In genomic region chr11:51764816-51765215, GRCm38 (mm10) we compare ENCODE assay signal across 8 mouse cellular contexts. TPM values are rescaled to one million over a fixed set of nuclear protein-coding genes. Genes with fewer than 3 reads are reported as not detected.
DNase-seq lines count a peak whose midpoint lies in the region; ATAC-seq and TF ChIP-seq lines count a peak whose summit lies in the region.

No protein-coding gene starts in this region.

- no peak for ATAC-seq in megakaryocyte, adult 5-6 weeks (ENCODE audit: poor library complexity, severe bottlenecking)
- no peak for ATAC-seq in liver, embryonic 14.5 days (ENCODE audit: insufficient read depth)
- ATAC-seq in stomach, postnatal 0 days (ENCODE audit: low FRiP score, low TSS enrichment), result no peak
- ATAC-seq in frontal cortex, adult (ENCODE audit: low TSS enrichment), result no peak

- peaks cover 3% of the 10 kb centered on the region for H3K27me3 ChIP-seq in megakaryocyte, embryonic 14.5 days (replicated peaks)
- no peaks in the 10 kb centered on the region for H3K27me3 ChIP-seq in liver, embryonic 14.5 days (ENCODE audit: control insufficient read depth, insufficient read depth, low read length)
- H3K27me3 ChIP-seq in stomach, postnatal 0 days (ENCODE audit: control insufficient read depth, insufficient read depth, low read length), result no peaks in the 10 kb centered on the region

- no peak for TF ChIP-seq EP300 in liver, embryonic 14.5 days (IDR thresholded peaks at IDR 0.05; ENCODE audit: low read depth)
- TF ChIP-seq EP300 in stomach, postnatal 0 days (optimal IDR thresholded peaks at IDR 0.05), result no peak

- peaks cover 5% of the 10 kb centered on the region for H3K36me3 ChIP-seq in megakaryocyte, embryonic 14.5 days (replicated peaks; ENCODE audit: low read length)
- no peaks in the 10 kb centered on the region for H3K36me3 ChIP-seq in liver, embryonic 14.5 days (replicated peaks; ENCODE audit: control insufficient read depth, insufficient read depth, low read depth)
- no peaks in the 10 kb centered on the region for H3K36me3 ChIP-seq in stomach, postnatal 0 days (ENCODE audit: control insufficient read depth, insufficient read depth, low read length)

- H3K9me3 ChIP-seq in megakaryocyte, embryonic 14.5 days, result no peaks in the 10 kb centered on the region
- H3K9me3 ChIP-seq in liver, embryonic 14.5 days (ENCODE audit: control insufficient read depth, low read length), result no peaks in the 10 kb centered on the region
- H3K9me3 ChIP-seq in stomach, postnatal 0 days (ENCODE audit: control insufficient read depth, low read length), result no peaks in the 10 kb centered on the region

- peak overlapping the region; percentile 74 for H3K4me2 ChIP-seq in liver, embryonic 14.5 days (ENCODE audit: low read depth)
- peak overlapping the region; percentile 86 for H3K4me2 ChIP-seq in stomach, postnatal 0 days (replicated peaks; ENCODE audit: low read depth)

- H3K9ac ChIP-seq in liver, embryonic 14.5 days (replicated peaks), result no peak overlapping the region; the same call in 1 of the 2 replicates
- H3K9ac ChIP-seq in stomach, postnatal 0 days (ENCODE audit: low read length), result no peak overlapping the region; the same call in 1 of the 2 replicates

- 68% methylated on average over 4 of the region's 4 CpGs for WGBS in liver, embryonic 14.5 days (ENCODE audit: insufficient replicate concordance)
- 63% methylated on average over 4 of the region's 4 CpGs for WGBS in stomach, postnatal 0 days

- DNase-seq in adrenal gland, adult 2 months, result peak; percentile 38
- DNase-seq in adrenal gland, postnatal 25 days, result no peak
- no peak for DNase-seq in liver, embryonic 14.5 days (ENCODE audit: low read depth in 3 of 3, low spot score in 3 of 3)
- DNase-seq in stomach, postnatal 0 days (ENCODE audit: low spot score), result no peak
- no peak for DNase-seq in urinary bladder, postnatal 25 days (ENCODE audit: low spot score)

- TF ChIP-seq CTCF in liver, embryonic 14.5 days (IDR thresholded peaks at IDR 0.05; ENCODE audit: low read depth), result no peak
- TF ChIP-seq CTCF in stomach, postnatal 0 days (IDR thresholded peaks at IDR 0.05; ENCODE audit: low read depth), result no peak

- no peak overlapping the region for H3K27ac ChIP-seq in liver, embryonic 14.5 days
- H3K27ac ChIP-seq in stomach, postnatal 0 days (replicated peaks), result no peak overlapping the region

- peak overlapping the region; percentile 30 for H3K4me3 ChIP-seq in megakaryocyte, embryonic 14.5 days (replicated peaks)
- H3K4me3 ChIP-seq in liver, embryonic 14.5 days (ENCODE audit: insufficient read depth in 1 of 2, low read depth in 2 of 2, low read length in 2 of 2), result peak overlapping the region in 1 of 2 experiments; percentile 94; a peak in 2 of 4 replicates
- peak overlapping the region; percentile 94; the same call in 1 of the 2 replicates for H3K4me3 ChIP-seq in stomach, postnatal 0 days (ENCODE audit: low read depth, low read length)

- peaks cover 57% of the 10 kb centered on the region for H3K4me1 ChIP-seq in megakaryocyte, embryonic 14.5 days
- peaks cover 7 to 18% of the 10 kb centered on the region in 2 experiments for H3K4me1 ChIP-seq in liver, embryonic 14.5 days (replicated peaks; ENCODE audit: control insufficient read depth in 2 of 2, insufficient read depth in 2 of 2, low read length in 1 of 2)
- peaks cover 4% of the 10 kb centered on the region for H3K4me1 ChIP-seq in stomach, postnatal 0 days (replicated peaks; ENCODE audit: control insufficient read depth, insufficient read depth)

RNA-seq across cellular contexts. Expression of gene Sar1b, which starts 1.3 kb away (rescaled TPM):
- 100 to 1,000 TPM in 1 of 2 experiments, 10 to 100 TPM in 1; 97.8 to 121 TPM for total RNA-seq in adrenal gland, adult 2 months (2021)
- 5.7 and 6.6 TPM in 2 replicates for polyA plus RNA-seq in adrenal gland, adult 2 months (2012; rRNA removed)
- total RNA-seq in adrenal gland, postnatal 25 days (2021), result 93.6 and 96.4 TPM in 2 replicates
- 8.5 TPM in 1 of 2 replicates, not detected in the other for polyA plus RNA-seq in megakaryocyte, embryonic 14.5 days (2012; ENCODE audit: insufficient read depth, low replicate concordance)
- 103 and 111 TPM in 2 replicates for total RNA-seq in megakaryocyte, adult 5-6 weeks (2015)
- 47.7 and 53.2 TPM in 2 replicates for total RNA-seq in megakaryocyte, adult 5-6 weeks (2017)
- 26.3 and 35.2 TPM in 2 replicates for polyA plus RNA-seq in liver, embryonic 14.5 days (2012; rRNA removed)
- polyA plus RNA-seq in liver, embryonic 14.5 days (2014; fragmentation: Nextera tagmentation; extraction: Ambion mirVana), result 80.4 and 80.7 TPM in 2 replicates
- 168 and 169 TPM in 2 replicates for polyA plus RNA-seq in stomach, postnatal 0 days (2015; fragmentation: Nextera tagmentation; extraction: Ambion mirVana)

RNA-seq across cellular contexts. Expression of gene Sec24a, which starts 1.4 kb away (rescaled TPM):
- total RNA-seq in adrenal gland, adult 2 months (2021), result 10 to 100 TPM; 25.2 to 56.7 TPM
- 21.7 and 26.6 TPM in 2 replicates for polyA plus RNA-seq in adrenal gland, adult 2 months (2012; rRNA removed)
- total RNA-seq in adrenal gland, postnatal 25 days (2021), result 33.8 and 41.2 TPM in 2 replicates
- polyA plus RNA-seq in megakaryocyte, embryonic 14.5 days (2012; ENCODE audit: insufficient read depth, low replicate concordance), result 2.6 and 8.2 TPM in 2 replicates
- total RNA-seq in megakaryocyte, adult 5-6 weeks (2015), result 15.4 and 15.5 TPM in 2 replicates
- total RNA-seq in megakaryocyte, adult 5-6 weeks (2017), result 5.1 and 6.3 TPM in 2 replicates
- polyA plus RNA-seq in liver, embryonic 14.5 days (2012; rRNA removed), result 3.7 TPM in 2 replicates
- 6.2 and 6.6 TPM in 2 replicates for polyA plus RNA-seq in liver, embryonic 14.5 days (2014; fragmentation: Nextera tagmentation; extraction: Ambion mirVana)
- polyA plus RNA-seq in stomach, postnatal 0 days (2015; fragmentation: Nextera tagmentation; extraction: Ambion mirVana), result 8.3 and 8.4 TPM in 2 replicates
